Mouse (Mus musculus) gastrocnemius, adult 8-10 months (tissue): ENCODE results near the gene Zfp874b. TPM values are rescaled to one million over a fixed set of nuclear protein-coding genes. Genes with fewer than 3 reads are reported as not detected.

ENCODE experiments used
- total RNA-seq, 4 experiments: library from RNA; stranded (reverse); gene quantifications; 2 replicates each; pipeline ENCODE4 v1.2.4; 2022

Gene Zfp874b
- total RNA-seq, 4 experiments from 2014 or later, result 11.1 to 16.0 (median 13.9) TPM

Other genes with a start within 250 kb of the Zfp874b start
- gene Zfp458, start 205.8 kb downstream of the Zfp874b start, total RNA-seq, result 1 to 10 TPM in 3 of 4 experiments, under 1 TPM in 1; 0.83 to 1.7 (median 1.2) TPM
- 1 to 10 TPM; 3.9 to 6.5 (median 4.9) TPM for gene Zfp457, start 177.8 kb downstream of the Zfp874b start, total RNA-seq
- gene Zfp595, start 151.7 kb downstream of the Zfp874b start, total RNA-seq, result 1 to 10 TPM; 1.3 to 2.0 (median 1.5) TPM
- gene Gm28044, start 123.7 kb downstream of the Zfp874b start, total RNA-seq, result 1 to 10 TPM in 1 of 4 experiments, under 1 TPM in 2, not detected in 1; 0.78 to 1.0 (median 0.90) TPM
- gene Zfp953, start 123.7 kb downstream of the Zfp874b start, total RNA-seq, result 1 to 10 TPM; 1.0 to 1.3 (median 1.1) TPM
- 1 to 10 TPM in 1 of 4 experiments, under 1 TPM in 1, not detected in 2; 0.63 to 1.1 TPM for gene Gm28041, start 108.5 kb downstream of the Zfp874b start, total RNA-seq
- gene Zfp456, start 108.4 kb downstream of the Zfp874b start, total RNA-seq, result under 1 TPM; 0.08 to 0.54 (median 0.15) TPM
- 1 to 10 TPM in 2 of 4 experiments, under 1 TPM in 2; 0.88 to 1.3 (median 1.1) TPM for gene Zfp429, start 84.4 kb downstream of the Zfp874b start, total RNA-seq
- gene Zfp459, start 62.8 kb downstream of the Zfp874b start, total RNA-seq, result 1 to 10 TPM in 1 of 4 experiments, under 1 TPM in 3; 0.22 to 1.7 (median 0.53) TPM
- gene Zfp874a, start 32.6 kb downstream of the Zfp874b start, total RNA-seq, result 1 to 10 TPM; 7.1 to 8.5 (median 8.2) TPM
- 1 to 10 TPM; 2.9 to 3.5 (median 3.1) TPM for gene Zfp58, start 16.3 kb upstream of the Zfp874b start, total RNA-seq
- under 1 TPM in 3 of 4 experiments, not detected in 1; 0.39 to 0.94 (median 0.58) TPM for gene Gm26965, start 41.9 kb upstream of the Zfp874b start, total RNA-seq
- gene Zfp87, start 41.9 kb upstream of the Zfp874b start, total RNA-seq, result 1 to 10 TPM; 3.2 to 4.6 (median 4.3) TPM
- 1 to 10 TPM; 2.1 to 2.7 (median 2.3) TPM for gene Zfp748, start 69.6 kb upstream of the Zfp874b start, total RNA-seq
- 1 to 10 TPM; 2.4 to 3.6 (median 3.3) TPM for gene Zfp729b, start 125.4 kb upstream of the Zfp874b start, total RNA-seq
- 1 to 10 TPM in 1 of 4 experiments, under 1 TPM in 3; 0.64 to 1.5 (median 0.87) TPM for gene Gm49345, start 153.5 kb upstream of the Zfp874b start, total RNA-seq
- gene Zfp729a, start 153.5 kb upstream of the Zfp874b start, total RNA-seq, result 1 to 10 TPM; 2.1 to 3.6 (median 2.7) TPM
- gene Zfp738, start 202.8 kb upstream of the Zfp874b start, total RNA-seq, result 1 to 10 TPM; 3.1 to 4.8 (median 3.6) TPM
- 1 to 10 TPM; 5.6 to 6.2 (median 5.6) TPM for gene Zfp65, start 244.9 kb upstream of the Zfp874b start, total RNA-seq